In the genomic region with DNA sequence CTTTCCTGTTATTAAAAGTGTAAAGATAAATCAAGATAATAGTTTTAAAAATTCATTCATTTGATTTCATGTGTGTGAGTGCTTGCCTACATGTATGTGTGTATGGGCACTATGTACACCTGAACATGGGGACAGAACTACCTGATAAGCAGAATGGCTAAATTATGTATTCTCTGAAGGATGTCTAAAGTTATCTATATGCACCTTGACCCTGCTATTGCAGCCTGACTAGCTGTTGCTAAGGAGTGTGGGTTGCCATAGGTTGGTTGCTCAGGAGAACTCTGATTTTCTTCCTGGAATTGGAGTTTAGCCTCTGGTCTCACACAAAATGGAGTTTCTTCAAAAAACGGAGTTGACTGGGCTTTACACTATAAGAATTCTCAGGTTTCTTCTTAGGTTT, we compare ENCODE assay signal across 16 mouse cellular contexts.
DNase-seq lines count a peak whose midpoint lies in the region; ATAC-seq lines count a peak whose summit lies in the region.
"Had no signal": no experiment of that assay in that cellular context is flagged by ENCODE, and none has a peak within 500 bp of the region (broad histone marks: within the 10 kb centered on the region; RNA-seq: fewer than 3 reads in every experiment).

No protein-coding gene starts in this region.

- H3K27ac ChIP-seq in forebrain, embryonic 10.5 days = peak overlapping the region; percentile 83
- H3K27ac ChIP-seq in forebrain, embryonic 16.5 days (ENCODE audit: low read length) = no peak overlapping the region
- peak overlapping the region; percentile 60; the same call in 1 of the 2 replicates for H3K27ac ChIP-seq in forebrain, embryonic 11.5 days (ENCODE audit: low read depth, low read length)
- H3K27ac ChIP-seq in hindbrain, embryonic 13.5 days = peak overlapping the region; percentile 83
- H3K27ac ChIP-seq in midbrain, embryonic 14.5 days (replicated peaks; ENCODE audit: low read depth, low read length) = peak overlapping the region; percentile 75
- H3K27ac ChIP-seq: heart, embryonic 10.5 days; kidney, postnatal 0 days; liver, embryonic 15.5 days had no signal

- H3K27me3 ChIP-seq in forebrain, embryonic 10.5 days (ENCODE audit: poor library complexity, severe bottlenecking) = no peaks in the 10 kb centered on the region
- no peaks in the 10 kb centered on the region for H3K27me3 ChIP-seq in forebrain, embryonic 16.5 days (replicated peaks; ENCODE audit: control insufficient read depth, insufficient read depth, low read length)
- H3K27me3 ChIP-seq in forebrain, embryonic 11.5 days (ENCODE audit: control insufficient read depth, insufficient read depth, low read length) = no peaks in the 10 kb centered on the region
- no peaks in the 10 kb centered on the region for H3K27me3 ChIP-seq in hindbrain, embryonic 13.5 days
- no peaks in the 10 kb centered on the region for H3K27me3 ChIP-seq in midbrain, embryonic 14.5 days (ENCODE audit: control insufficient read depth, insufficient read depth, low read length)
- H3K27me3 ChIP-seq: liver, embryonic 15.5 days had no signal

- WGBS in forebrain, embryonic 10.5 days = 4% methylated on average over 1 of the region's 1 CpGs
- WGBS in forebrain, embryonic 16.5 days = 14% methylated on average over 1 of the region's 1 CpGs
- 3% methylated on average over 1 of the region's 1 CpGs for WGBS in forebrain, embryonic 11.5 days
- WGBS in hindbrain, embryonic 13.5 days = 10% methylated on average over 1 of the region's 1 CpGs
- WGBS in midbrain, embryonic 14.5 days = 6% methylated on average over 1 of the region's 1 CpGs

- H3K9ac ChIP-seq in forebrain, embryonic 16.5 days (replicated peaks; ENCODE audit: low read depth, low read length) = no peak overlapping the region
- H3K9ac ChIP-seq in forebrain, embryonic 11.5 days (ENCODE audit: low read length) = no peak overlapping the region
- H3K9ac ChIP-seq in hindbrain, embryonic 13.5 days = no peak overlapping the region
- no peak overlapping the region for H3K9ac ChIP-seq in midbrain, embryonic 14.5 days (replicated peaks; ENCODE audit: low read length)
- H3K9ac ChIP-seq: liver, embryonic 15.5 days had no signal

- H3K4me2 ChIP-seq in forebrain, embryonic 16.5 days (ENCODE audit: low read length) = no peak overlapping the region
- 0 out of 2 replicates have a peak overlapping the region, but pooled peaks have one; percentile 21 for H3K4me2 ChIP-seq in forebrain, embryonic 11.5 days (ENCODE audit: low read depth, low read length, severe bottlenecking)
- H3K4me2 ChIP-seq in hindbrain, embryonic 13.5 days = no peak overlapping the region
- H3K4me2 ChIP-seq in midbrain, embryonic 14.5 days (ENCODE audit: low read length) = no peak overlapping the region
- H3K4me2 ChIP-seq: liver, embryonic 15.5 days had no signal

- H3K4me1 ChIP-seq in forebrain, embryonic 10.5 days = peaks cover 31% of the 10 kb centered on the region
- peaks cover 8% of the 10 kb centered on the region for H3K4me1 ChIP-seq in forebrain, embryonic 16.5 days (replicated peaks; ENCODE audit: control insufficient read depth, insufficient read depth, low read length)
- H3K4me1 ChIP-seq in forebrain, embryonic 11.5 days (replicated peaks; ENCODE audit: control insufficient read depth, insufficient read depth, low read length) = peaks cover 5% of the 10 kb centered on the region; the same call in 1 of the 2 replicates
- H3K4me1 ChIP-seq in hindbrain, embryonic 13.5 days (replicated peaks) = peaks cover 19% of the 10 kb centered on the region
- peaks cover 23% of the 10 kb centered on the region for H3K4me1 ChIP-seq in midbrain, embryonic 14.5 days (ENCODE audit: control insufficient read depth, insufficient read depth, low read length)
- H3K4me1 ChIP-seq: liver, embryonic 15.5 days had no signal

- ATAC-seq in forebrain, embryonic 16.5 days = no peak
- ATAC-seq in forebrain, embryonic 11.5 days (replicated peaks; ENCODE audit: low FRiP score) = peak; percentile 28; the same call in 1 of the 2 replicates
- ATAC-seq in hindbrain, embryonic 13.5 days (ENCODE audit: low FRiP score) = no peak
- ATAC-seq in midbrain, embryonic 14.5 days (ENCODE audit: low FRiP score, low TSS enrichment) = peak; percentile 4; the same call in 1 of the 2 replicates
- ATAC-seq: inflammation-experienced regulatory T-cells, adult 6 months; lung, postnatal 0 days had no signal

- H3K9me3 ChIP-seq in forebrain, embryonic 10.5 days = no peaks in the 10 kb centered on the region
- H3K9me3 ChIP-seq in forebrain, embryonic 16.5 days (ENCODE audit: control insufficient read depth, low read length) = no peaks in the 10 kb centered on the region
- H3K9me3 ChIP-seq in forebrain, embryonic 11.5 days (ENCODE audit: control insufficient read depth, low read length) = no peaks in the 10 kb centered on the region
- H3K9me3 ChIP-seq in hindbrain, embryonic 13.5 days = no peaks in the 10 kb centered on the region
- no peaks in the 10 kb centered on the region for H3K9me3 ChIP-seq in midbrain, embryonic 14.5 days (ENCODE audit: control insufficient read depth, low read length)
- H3K9me3 ChIP-seq: heart, embryonic 10.5 days; liver, embryonic 15.5 days had no signal

- H3K4me3 ChIP-seq in forebrain, embryonic 10.5 days = peak overlapping the region; percentile 33; the same call in 1 of the 2 replicates
- H3K4me3 ChIP-seq in forebrain, embryonic 16.5 days (replicated peaks; ENCODE audit: low read length) = no peak overlapping the region
- H3K4me3 ChIP-seq in forebrain, embryonic 11.5 days (ENCODE audit: low read depth, low read length) = no peak overlapping the region
- H3K4me3 ChIP-seq in hindbrain, embryonic 13.5 days = no peak overlapping the region
- no peak overlapping the region for H3K4me3 ChIP-seq in midbrain, embryonic 14.5 days (replicated peaks; ENCODE audit: low read depth, low read length)
- H3K4me3 ChIP-seq: liver, embryonic 15.5 days had no signal

- no peak for DNase-seq in forebrain, embryonic 10.5 days (ENCODE audit: extremely low spot score, low spot score)
- no peak for DNase-seq in forebrain, embryonic 11.5 days (ENCODE audit: low spot score)
- DNase-seq in midbrain, embryonic 14.5 days = no peak
- no peak for DNase-seq in spleen, adult 12 weeks (ENCODE audit: low spot score)
- no peak for DNase-seq in ovary, adult 18-20 months (ENCODE audit: low spot score)
- no peak for DNase-seq in left cerebral cortex, adult 9 months (ENCODE audit: low spot score in 2 of 2)
- DNase-seq: adrenal gland, adult 8-10 months; gastrocnemius, postnatal 36 days; heart, postnatal 10 days had no signal

- no peaks in the 10 kb centered on the region for H3K36me3 ChIP-seq in forebrain, embryonic 10.5 days (replicated peaks)
- no peaks in the 10 kb centered on the region for H3K36me3 ChIP-seq in forebrain, embryonic 16.5 days (ENCODE audit: control insufficient read depth, insufficient read depth)
- H3K36me3 ChIP-seq in forebrain, embryonic 11.5 days (ENCODE audit: control insufficient read depth, insufficient read depth, low read length) = no peaks in the 10 kb centered on the region
- H3K36me3 ChIP-seq in hindbrain, embryonic 13.5 days = no peaks in the 10 kb centered on the region
- no peaks in the 10 kb centered on the region for H3K36me3 ChIP-seq in midbrain, embryonic 14.5 days (ENCODE audit: control insufficient read depth, insufficient read depth, low read length)
- H3K36me3 ChIP-seq: heart, embryonic 10.5 days; liver, embryonic 15.5 days had no signal

Comparison
In these comparisons a context has a peak if more than half of its experiments do, and no peak if none do; other contexts are left out.
1. ATAC-seq: peak in forebrain, embryonic 11.5 days (single experiment) and midbrain, embryonic 14.5 days (single experiment); none in forebrain, embryonic 16.5 days (single experiment) and hindbrain, embryonic 13.5 days (single experiment).